Mouse (Mus musculus): Measurements from ENCODE around the gene 4930432M17Rik.
A peak's percentile ranks its signal among the peaks of the same experiment; 100 is the strongest.

The 4930432M17Rik gene

DNA sequence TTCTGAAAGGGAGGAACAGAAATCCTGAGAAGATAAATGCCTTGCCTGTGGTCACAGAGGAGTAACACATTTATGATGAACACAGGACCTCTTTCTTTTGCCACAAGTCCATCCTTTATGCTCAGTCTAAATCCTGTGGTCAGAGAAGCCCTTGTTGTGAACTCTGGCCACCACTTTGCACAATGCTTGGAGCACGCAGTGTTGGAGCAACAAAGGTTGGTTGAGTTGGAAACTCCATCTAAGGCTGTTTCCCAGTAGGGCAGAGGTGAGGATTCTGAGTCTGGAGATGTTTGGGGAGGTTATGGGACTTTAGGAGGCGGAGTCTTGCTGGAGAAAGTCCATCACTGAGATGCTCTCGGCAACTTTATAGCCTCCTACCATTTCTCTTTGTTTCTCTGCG is 36.5 kb downstream of the 4930432M17Rik start:
- no peak for DNase-seq (ENCODE audit: low spot score in 2 of 2)

DNA sequence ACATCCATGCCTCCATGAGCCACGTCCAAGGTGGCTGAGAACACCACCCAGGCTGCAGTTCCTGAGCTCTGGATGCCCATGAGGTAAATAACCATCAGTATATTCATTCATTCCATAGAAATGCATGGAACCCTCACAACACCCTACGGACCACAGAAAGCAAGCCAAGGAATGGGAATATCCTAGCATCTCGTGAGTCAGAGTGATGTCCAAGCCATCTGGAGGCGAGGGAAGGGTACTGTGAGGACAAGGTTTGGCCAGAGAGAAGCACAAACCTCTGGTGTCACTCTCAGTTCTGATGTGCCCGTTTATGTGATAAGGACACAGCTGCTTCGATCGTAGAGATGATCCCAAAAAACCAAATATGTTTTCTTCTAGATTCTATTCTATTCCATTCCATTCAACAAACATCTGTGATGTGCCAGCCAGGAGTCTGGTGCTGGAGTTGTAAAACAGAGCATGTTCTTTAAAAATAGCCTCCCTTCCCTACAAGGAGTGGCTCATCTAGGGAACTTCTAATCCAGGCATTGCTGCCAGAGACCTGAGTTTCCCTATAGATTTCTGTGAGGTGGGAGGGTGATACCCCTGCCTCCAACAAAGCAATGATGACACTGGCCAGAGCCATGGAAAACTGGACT is 40.5 kb downstream of the 4930432M17Rik start:
- DNase-seq (ENCODE audit: low spot score in 2 of 2) = peak in 1 of 2 experiments; percentile 42

DNA sequence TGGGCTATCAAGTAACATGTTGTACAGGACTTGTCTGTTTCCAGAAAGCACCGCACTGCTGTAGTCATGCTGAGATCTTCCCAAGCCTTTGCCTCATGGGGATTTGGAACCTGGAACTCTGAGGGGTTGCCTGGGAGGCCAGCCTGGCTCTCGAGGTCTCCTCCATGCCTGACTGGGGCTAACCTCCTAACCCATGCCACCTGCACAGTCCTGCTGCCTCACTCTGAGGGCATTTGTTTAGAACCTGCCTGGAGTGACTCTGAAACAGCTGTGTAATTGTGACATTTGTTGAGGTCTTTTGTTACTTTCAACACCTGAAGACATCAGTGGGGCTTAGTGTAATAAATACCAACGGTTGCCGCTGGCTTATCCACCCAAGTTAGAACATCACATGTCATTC is 41.7 kb downstream of the 4930432M17Rik start:
- DNase-seq (ENCODE audit: low spot score in 2 of 2) = peak in 1 of 2 experiments; percentile 38

DNA sequence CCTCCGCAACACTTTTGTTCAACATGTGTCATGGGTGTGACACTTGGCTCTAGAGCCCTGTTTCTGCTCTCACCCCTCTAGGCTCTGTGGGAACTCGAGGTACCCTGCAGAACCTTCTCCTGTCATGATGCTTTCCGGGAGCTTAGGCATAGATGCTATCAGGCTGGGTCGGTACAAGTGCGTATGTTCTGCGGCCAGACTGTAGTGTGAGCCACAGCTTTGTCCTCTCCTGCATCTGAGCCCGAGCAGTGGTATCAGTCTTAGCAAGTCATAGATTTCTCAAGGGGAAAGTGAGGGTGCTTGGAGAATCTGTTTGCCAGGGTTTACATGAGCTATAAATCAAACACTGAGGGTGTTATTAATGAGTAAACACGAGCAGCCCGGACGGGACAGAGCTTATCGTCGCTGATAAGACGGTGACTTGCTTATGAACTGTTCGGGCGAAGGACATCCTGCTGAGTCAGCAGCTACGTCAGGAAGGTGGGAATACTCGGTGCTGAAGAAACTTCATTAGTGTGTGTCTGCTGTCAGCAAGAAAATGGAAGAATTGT is 42.7 kb downstream of the 4930432M17Rik start:
- peak in 1 of 2 experiments; percentile 30 for DNase-seq (ENCODE audit: low spot score in 2 of 2)

DNA sequence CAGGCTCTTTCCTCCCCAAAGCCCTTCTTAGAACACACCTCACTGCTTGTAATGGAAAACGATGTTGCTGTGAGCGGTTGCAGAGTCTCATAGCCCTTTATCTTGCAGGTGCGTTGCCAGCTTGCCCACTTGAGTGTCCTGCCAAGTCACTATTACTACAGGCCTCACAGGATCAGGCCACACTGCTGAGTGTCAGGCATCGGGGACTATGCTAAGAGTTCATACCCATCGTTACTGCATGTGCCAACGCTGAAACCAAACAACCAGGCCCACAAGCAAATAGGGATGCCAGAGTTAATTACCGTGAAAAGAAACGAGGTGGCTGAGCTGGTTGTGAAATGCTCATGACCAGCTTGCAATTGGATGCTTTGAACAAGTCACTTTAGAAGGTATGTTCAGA is 43.3 kb downstream of the 4930432M17Rik start:
- DNase-seq (ENCODE audit: low spot score in 2 of 2) = peak in 1 of 2 experiments; percentile 37

DNA sequence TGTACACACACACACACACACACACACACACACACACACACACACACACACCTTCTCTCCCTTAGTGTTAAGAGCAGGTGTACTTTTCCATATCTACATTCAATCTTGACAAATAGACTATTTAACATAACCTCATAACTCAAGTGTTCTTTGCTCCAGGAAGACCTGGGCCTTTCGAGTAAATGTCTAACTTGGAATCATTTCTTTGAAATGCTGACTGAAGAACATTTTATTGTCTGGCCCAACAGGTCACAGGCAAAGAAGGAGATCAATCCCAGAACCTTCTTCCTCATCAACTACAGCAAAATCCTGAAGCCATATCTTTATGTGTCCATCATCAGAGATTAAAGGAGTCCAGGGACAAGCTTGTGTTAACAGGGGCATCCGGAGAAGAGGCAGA is 43.9 kb downstream of the 4930432M17Rik start:
- no peak for DNase-seq (ENCODE audit: low spot score in 2 of 2)

DNA sequence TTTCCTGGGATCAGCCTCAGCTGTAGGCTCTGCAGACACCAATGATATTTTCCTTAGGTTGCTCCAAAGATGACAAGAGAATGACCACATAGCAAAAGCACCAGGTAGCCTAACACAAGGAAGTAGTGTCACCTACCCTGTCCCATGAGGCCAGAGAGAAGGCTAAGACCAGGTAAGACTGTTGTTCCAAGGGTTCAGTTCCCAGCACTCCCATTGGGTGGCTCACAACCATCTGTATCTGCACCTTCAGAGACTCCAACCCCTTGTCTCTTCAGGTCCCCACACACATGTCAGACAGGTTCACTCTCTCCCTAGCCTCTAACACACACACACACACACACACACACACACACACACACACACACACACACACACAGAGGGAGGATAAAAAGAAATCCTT is 44.8 kb downstream of the 4930432M17Rik start:
- no peak for DNase-seq (ENCODE audit: low spot score in 2 of 2)

DNA sequence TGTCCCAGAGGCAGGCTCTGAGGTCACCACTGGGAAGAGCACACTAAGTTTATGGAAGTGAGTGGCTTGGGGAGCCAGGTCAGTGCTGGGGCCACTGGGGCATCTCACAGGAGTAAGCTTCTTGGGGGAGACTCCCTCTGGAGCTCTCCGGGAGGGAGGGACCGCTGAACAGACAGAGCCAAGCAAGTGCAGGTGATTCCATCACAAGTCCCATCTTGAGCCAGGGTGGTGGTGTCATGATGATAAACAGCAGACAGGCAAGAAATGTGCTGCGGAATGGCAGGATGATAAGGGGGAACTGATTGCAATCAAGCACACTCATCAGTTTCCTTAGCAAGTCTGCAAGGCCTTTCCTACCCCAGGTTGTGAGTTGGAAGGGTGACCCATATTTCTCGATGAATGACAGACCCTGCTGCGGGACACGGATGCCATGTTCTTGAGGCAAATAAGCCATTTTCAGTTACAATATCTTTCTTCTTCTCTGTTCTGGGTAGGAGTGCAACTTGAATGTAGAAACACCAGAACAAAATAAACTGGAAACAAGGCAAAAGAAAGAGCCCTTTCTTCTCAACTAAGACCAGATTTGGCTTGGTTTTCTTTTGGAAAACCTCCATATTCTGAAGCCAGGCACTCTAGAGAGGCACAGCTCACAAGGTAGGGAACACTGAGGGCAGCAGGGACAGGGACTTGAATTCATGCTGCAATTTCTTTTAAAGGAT is 45.3 kb downstream of the 4930432M17Rik start:
- peak in 1 of 2 experiments; percentile 50 for DNase-seq (ENCODE audit: low spot score in 2 of 2)

DNA sequence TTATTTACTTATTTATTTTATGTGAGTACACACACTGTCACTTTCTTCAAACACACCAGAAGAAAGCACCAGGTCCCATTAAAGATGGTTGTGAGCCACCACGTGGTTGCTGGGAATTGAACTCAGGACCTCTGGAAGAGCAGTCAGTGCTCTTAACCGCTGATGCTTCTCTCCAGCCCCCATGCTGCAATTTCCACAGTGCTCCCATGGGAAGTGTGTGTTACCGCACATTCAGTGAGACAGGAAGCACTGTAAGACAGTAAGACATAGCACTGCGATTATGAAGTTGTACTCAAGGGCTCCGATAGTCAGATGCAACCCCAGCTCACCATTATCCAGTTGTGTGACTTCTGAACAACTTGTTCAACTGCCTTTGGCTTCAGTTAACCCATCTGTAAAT is 45.9 kb downstream of the 4930432M17Rik start:
- DNase-seq (ENCODE audit: low spot score in 2 of 2) = no peak

DNA sequence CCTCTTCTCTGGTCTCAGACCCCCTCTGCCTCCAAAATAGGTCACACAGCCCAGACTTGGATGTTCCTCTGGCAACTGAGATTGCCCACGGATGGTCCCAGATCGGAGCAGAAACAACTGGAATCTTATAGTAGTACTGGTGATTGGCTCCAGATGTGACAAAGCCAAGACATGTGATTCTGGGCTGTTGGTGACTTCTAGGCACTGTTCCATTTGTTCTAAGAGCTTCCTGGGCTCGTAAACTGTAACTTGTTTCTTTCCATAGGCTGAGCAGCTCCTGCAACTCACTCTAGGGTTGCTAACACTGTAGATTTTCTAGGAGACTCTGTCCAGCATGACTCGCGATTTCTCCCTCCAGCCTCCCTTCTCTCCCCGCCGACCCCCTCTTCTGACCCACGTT is 48.1 kb downstream of the 4930432M17Rik start:
- peak in 1 of 2 experiments; percentile 47 for DNase-seq (ENCODE audit: low spot score in 2 of 2)

DNA sequence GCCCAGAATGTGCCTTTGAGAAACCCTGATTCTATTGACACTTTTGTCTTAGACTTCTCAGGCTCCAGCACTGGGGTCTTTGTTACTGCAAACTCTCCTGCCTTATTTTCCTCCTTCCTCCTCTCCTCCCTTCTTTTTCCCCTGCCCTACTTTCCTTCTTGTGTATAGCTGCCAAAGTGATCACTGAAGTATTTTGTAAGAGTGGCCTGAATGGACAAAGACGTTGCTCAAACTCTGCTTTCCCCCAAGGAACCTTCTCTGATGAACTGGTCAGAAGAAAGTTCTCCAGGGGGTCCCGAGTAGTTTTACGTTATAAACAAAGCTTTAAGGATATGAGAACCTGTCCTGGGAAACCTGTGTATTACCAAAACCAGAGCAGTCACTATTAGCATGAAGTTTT is 49.1 kb downstream of the 4930432M17Rik start:
- DNase-seq (ENCODE audit: low spot score in 2 of 2) = no peak

DNA sequence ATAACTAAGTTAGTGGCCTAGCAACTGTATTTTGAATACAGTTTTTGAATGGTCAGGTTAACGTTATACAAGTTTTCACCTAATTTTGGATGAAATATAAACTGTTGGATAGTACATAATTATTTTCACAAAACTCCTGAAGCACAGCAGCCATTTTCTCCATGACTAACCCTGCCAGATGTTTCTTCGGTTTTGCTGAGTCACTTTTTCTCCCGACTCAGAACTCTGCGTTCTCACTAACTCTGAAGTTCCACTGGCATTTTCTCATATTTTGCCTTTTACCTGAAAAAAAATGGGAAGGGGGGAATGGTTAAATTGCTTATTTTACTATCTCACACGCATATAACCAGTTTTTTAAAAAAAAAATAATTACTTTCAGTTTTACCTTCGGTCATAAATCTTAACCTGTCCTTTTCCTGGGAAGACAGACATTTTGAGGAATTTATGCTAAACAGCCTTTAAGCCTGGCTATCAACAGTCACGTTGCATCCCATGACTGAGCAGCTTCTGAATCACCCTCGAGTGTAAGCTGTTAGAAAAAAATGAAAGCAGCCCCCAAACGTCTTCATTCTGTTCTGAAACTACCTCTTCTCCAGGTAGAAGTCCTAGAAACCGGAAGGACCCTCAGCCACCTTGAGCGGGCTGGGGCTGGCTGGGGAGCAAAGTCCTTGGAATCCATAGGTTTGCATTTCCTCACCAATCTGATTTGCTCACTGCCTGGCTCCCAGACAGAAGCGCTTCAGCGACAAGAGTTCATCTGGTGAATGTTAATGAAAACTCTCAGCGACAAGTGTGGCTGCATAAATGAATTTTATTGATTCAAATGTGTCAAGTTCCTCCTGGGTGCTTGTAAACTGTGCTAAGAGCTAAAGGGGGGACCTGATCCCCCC is 50.5 kb downstream of the 4930432M17Rik start:
- DNase-seq (ENCODE audit: low spot score in 2 of 2) = no peak

DNA sequence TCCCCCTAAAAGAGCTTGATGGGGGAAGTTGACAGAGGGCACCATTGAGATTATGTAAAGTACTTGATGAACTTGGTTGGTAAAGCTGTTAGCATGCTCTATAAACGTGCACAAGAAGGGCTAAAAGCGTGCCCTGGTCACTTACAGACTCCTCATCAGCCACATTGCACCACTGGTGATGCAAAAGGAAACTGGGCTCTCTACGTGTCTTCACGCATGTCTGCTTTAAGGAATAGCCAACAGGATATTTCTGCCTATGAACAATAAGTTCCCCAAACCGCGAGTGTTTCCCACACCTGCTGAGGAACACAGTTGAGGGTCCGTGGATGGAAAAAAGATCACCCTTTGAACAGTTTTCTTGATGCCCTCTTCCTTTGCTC is 51.1 kb downstream of the 4930432M17Rik start:
- DNase-seq (ENCODE audit: low spot score in 2 of 2) = no peak

DNA sequence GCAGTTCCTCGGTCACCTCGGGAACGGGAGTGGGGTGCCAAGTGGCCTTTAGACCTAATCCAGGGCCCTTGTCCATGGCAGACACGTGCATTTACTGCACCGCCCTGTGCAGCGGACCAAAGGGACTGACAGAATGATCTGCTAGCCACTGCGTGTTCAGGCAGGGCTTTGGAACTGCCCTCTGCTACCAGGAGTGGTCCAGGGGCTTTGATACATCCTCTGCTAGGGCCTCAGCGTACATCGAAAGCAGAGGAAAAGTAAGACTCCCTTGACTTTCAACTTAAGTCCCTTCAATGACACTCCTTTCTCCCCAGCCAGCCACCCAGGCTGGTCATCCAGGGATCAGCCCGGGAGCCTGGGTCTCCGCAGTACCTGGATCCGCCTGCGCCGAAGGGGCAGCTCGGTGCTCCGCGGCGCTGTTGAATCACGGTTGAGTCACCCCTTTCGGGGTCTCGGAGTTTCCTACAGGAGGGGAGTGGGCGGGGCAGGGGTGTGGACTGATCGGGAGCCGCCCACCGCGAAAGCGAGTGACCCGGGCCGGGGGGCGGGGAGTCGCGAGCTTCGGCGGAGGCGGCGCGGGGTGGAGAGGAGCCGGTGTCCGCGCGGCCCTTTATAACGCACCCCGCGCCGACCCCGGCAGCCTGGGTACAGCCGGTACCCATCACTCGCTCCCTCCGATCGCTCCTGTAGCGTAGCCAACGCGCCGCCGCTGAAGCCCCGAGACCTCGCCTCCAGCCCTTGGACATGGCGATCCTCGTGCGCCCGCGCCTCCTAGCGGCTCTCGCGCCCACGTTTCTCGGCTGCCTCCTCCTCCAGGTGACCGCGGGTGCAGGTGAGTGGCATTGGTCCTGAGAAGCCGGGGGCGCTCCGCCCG is 52.6 kb downstream of the 4930432M17Rik start, which contains the start of gene F3:
Gene F3, plus strand, starts transcription at position 567 of the 874 bp plus-strand sequence.
- peak; percentile 49 to 81 for DNase-seq (ENCODE audit: low spot score in 2 of 2)

DNA sequence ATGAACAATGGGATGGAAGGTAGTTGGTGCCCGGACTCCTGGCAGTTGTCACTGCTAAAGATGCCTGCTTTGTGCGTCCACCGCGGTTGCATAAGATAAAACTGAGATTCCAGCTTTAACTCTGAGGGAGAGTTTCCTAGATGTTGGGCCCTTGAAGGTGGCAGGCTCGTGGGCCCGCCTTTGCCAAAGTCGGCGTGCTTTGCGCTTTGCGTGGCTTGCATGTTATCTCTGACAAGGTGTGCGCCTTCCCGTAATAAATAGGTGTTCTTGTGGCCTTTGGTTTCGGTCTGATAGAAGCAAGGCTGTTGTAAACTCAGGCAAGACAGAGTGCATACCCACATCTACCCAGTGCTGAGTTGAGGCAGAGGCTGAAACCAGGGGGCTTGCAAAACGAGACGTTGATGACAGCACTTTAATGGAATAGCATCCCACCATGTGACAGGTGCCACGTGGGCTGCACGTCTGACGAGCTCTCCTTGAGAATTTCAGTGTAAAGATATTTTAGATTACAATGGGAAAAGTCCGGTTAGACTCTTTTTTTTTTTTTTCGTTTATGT is 53.5 kb downstream of the 4930432M17Rik start:
- DNase-seq (ENCODE audit: low spot score in 2 of 2) = peak in 1 of 2 experiments; percentile 49

DNA sequence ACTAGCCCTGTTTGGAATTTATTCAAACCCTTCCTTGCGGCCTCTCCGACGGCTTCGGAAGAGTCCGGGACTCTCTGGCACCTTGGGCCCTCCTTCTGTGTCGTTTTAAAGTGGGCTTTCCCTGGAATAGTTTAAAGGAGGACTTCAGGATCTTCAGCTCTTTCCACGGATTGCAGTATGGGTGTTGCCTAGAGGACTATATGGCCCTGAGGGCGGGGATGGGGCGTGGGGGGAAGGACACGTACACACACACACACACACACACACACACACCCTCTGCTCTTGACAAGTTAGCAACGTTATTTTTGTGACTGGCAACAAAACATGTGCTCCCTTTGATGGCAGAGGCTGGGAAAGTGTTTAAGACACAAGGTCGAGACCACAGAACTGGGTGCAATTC is 54.0 kb downstream of the 4930432M17Rik start:
- DNase-seq (ENCODE audit: low spot score in 2 of 2) = no peak

DNA sequence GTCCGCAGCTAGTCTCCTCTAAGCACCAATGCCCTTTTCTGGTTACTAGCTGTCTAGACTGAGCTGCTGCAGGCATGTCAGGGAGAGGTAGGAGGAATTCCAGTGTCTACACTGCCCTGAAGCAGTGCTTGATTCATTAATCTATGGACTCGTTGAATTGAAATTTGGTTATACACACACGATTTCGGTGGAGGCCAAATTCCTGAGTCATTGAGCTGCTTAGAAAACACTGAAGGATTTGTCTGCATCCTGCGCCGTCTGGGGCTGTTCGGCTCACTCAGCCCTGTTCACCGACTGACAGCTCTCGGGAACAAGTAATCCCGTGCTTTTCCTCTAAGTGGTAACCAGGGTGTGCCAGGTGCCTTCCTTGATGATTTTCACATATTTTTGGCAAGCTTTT is 55.1 kb downstream of the 4930432M17Rik start:
- DNase-seq (ENCODE audit: low spot score in 2 of 2) = peak in 1 of 2 experiments; percentile 51

DNA sequence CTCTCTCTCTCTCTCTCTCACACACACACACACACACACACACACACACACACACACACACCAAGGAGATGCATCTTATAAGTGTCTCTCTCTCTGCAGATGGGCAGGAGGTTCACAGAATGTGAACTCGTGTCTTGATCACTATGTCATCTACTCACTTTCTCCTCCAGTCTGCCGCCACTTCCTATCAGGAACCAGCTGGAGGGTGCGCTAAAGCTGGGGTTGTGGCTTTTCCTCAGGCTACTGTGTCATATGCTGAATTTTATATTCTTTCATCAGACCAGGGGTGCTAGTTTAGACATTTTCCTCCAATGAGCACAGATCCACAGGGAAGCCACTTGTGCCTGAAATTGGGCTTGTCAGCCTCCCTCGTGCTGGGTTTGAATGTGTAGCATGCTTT is 59.1 kb downstream of the 4930432M17Rik start:
- DNase-seq (ENCODE audit: low spot score in 2 of 2) = no peak
